Mouse (Mus musculus) thymus, adult 2 months (tissue): ENCODE measurements around the gene Arpc2. TPM values are rescaled to one million over a fixed set of nuclear protein-coding genes. Genes with fewer than 3 reads are reported as not detected.

Experiments
- DNase-seq: peaks from one replicate; pipeline ENCODE4 v3.0.0; 2021
- H3K27ac ChIP-seq: fragments of 200-500 bp; 2 replicates; pipeline ENCODE4 v1.5.1; 2012; ENCODE audit warnings: low read length, control low read depth; ENCODE audit not compliant: control insufficient read depth, insufficient read depth
- H3K27me3 ChIP-seq: fragments of 200-500 bp; 2 replicates; pipeline ENCODE4 v1.6.1; 2012; ENCODE audit warnings: mild to moderate bottlenecking, low read length, moderate library complexity, mixed read lengths; ENCODE audit not compliant: control insufficient read depth, insufficient read depth
- H3K36me3 ChIP-seq: fragments of 200-500 bp; 2 replicates; pipeline ENCODE4 v1.6.1; 2012; ENCODE audit warnings: mild to moderate bottlenecking, low read length, moderate library complexity; ENCODE audit not compliant: control insufficient read depth, insufficient read depth
- H3K4me1 ChIP-seq: fragments of 200-500 bp; replicated peaks from 2 replicates; pipeline ENCODE4 v1.6.1; 2012; ENCODE audit warnings: low read length; ENCODE audit not compliant: control insufficient read depth, insufficient read depth
- H3K4me3 ChIP-seq: fragments of 200-500 bp; 2 replicates; pipeline ENCODE4 v1.5.1; 2012; ENCODE audit warnings: mild to moderate bottlenecking, low read length, control low read depth, moderate library complexity; ENCODE audit not compliant: control insufficient read depth, insufficient read depth
- CTCF ChIP-seq: fragments of 200-500 bp; IDR thresholded peaks from 2 replicates; pipeline ENCODE4 v1.5.1; 2012; ENCODE audit warnings: mild to moderate bottlenecking, control low read depth, low read length, moderate library complexity, borderline replicate concordance; ENCODE audit not compliant: control insufficient read depth, poor library complexity, insufficient read depth; ENCODE audit errors: extremely low read depth
- POLR2A ChIP-seq: fragments of 200-500 bp; IDR thresholded peaks from 2 replicates; pipeline ENCODE4 v1.6.1; 2012; ENCODE audit warnings: mild to moderate bottlenecking, low read length, control low read depth, moderate library complexity; ENCODE audit not compliant: control insufficient read depth, poor library complexity, insufficient read depth; ENCODE audit errors: extremely low read depth
- WGBS: fragments of 180-500 bp; shearing (Covaris S2); methylation state at CpG from one replicate; pipeline ENCODE4 v1.1.7; 2018; 5-methylcytosine and 5-hydroxymethylcytosine counted together
- polyA plus RNA-seq: library from polyadenylated mRNA; depleted of rRNA; stranded (reverse); fragments of >200 nt; gene quantifications from 2 replicates; pipeline ENCODE4 v1.2.3, GENCODE M21; 2012

The Arpc2 gene
- polyA plus RNA-seq, 1 experiment: 263 TPM

DNA sequence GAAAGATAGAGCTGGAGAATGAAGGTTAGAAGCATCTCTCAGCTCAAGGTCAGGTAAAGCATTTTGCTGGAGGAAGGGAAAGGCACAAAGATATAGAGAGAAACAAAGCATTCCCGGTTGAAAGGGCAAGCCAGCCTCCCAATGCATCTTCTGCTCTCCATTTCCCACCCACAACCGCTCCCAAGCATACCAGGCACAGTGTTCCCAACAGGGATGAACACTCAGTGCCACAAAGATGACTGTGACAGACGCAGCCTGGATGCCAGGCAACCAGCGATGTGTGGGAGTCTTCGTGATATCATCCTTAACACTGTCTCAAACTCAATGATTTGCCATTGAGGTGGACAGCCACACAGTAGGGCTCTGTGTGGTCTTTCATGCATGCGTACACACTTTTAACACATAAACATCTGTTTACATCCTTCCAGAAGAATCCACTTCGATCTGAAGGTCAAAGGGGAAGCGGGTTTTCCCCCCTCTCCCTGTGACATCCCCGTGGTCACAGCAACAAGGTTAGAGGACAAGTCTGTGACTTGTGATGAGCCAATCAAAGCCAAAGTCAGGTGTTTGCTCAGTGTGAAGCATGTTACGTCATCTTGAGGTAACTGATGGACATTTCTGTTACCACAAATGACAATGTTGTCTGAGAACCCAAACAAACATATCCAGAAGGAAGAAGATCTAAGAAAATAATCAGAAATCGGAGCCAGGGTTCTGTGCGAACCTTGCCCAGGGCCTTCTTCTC lies 38.0 kb upstream of the Arpc2 start:
- WGBS: 86% methylated on average over 12 of the region's 12 CpGs

DNA sequence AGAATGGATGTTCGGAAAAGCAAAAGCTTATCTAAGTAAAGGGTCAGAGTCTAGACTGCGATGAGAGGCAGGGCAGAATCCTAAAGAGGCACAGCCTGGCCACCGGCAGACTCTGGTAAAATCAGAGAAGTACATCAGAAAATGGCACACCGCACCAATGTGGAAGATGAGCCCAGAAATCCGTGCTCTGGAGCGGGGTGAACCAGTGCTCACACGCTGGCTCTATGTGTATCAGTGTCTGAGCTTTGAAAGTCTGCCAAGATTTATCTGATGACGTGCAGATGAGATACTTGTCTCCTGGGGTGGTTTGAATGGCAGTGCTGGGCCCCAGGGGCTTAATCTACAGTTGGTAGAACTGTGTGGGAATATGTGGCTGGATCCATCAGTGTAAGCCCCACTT lies 36.8 kb upstream of the Arpc2 start:
- H3K27ac ChIP-seq: no peak overlapping the region
- H3K27me3 ChIP-seq: no peaks in the 10 kb centered on the region
- no peak overlapping the region for H3K4me3 ChIP-seq
- H3K36me3 ChIP-seq: no peaks in the 10 kb centered on the region
- DNase-seq: no peak
- 87% methylated on average over 8 of the region's 8 CpGs for WGBS
- TF ChIP-seq POLR2A (no peak), CTCF (no peak)
- H3K4me1 ChIP-seq: no peaks in the 10 kb centered on the region; the same call in 1 of the 2 replicates

More for the DNA sequence above, 38.0 kb upstream of the Arpc2 start:
- Histone ChIP-seq H3K27ac (no peak overlapping the region), H3K4me1 (no peaks in the 10 kb centered on the region; the same call in 1 of the 2 replicates), H3K36me3 (no peaks in the 10 kb centered on the region), H3K4me3 (no peak overlapping the region), H3K27me3 (no peaks in the 10 kb centered on the region)
- no peak for DNase-seq
- TF ChIP-seq POLR2A (no peak), CTCF (no peak)

DNA sequence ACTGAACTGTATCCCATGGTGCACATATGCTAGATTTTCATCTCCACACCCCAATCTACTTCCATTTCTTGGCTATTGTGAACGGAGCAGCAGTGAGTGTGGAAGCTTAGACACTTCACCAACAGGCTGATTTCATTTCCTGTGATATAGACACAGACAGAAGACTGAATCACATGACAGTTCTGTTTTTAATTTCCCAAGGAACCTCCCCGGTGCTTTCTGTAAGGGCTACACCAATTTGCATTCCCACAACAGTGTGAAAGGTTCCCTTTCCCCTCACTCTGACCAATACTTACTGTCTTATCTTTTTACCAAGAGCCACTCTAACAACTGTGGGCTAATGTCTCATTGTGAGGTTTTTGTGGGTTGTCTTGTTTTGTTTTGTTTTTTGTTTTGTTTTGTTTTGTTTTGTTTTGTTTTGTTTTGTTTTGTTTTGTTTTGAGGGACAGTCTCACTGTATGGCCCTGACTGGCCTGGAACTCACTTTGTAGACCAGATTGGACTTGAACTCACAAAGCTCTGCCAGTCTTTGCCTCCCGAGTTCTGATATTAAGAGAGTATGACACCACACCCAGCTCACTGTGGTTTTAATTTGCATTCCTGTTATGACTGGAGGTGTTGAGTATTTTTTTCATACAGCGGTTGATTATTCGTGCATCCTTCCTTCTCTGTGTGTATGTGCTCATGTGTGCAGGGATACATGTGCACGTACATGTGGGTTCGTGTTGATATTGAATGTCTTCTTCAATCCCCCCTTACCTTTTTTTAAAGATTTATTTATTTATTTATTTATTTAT lies 34.6 kb upstream of the Arpc2 start:
- TF ChIP-seq POLR2A: no peak
- no peak for TF ChIP-seq CTCF
- Histone ChIP-seq H3K4me3 (no peak overlapping the region), H3K36me3 (no peaks in the 10 kb centered on the region), H3K27me3 (no peaks in the 10 kb centered on the region), H3K27ac (no peak overlapping the region), H3K4me1 (no peaks in the 10 kb centered on the region)
- WGBS: 64% methylated on average over 7 of the region's 7 CpGs
- DNase-seq: no peak

DNA sequence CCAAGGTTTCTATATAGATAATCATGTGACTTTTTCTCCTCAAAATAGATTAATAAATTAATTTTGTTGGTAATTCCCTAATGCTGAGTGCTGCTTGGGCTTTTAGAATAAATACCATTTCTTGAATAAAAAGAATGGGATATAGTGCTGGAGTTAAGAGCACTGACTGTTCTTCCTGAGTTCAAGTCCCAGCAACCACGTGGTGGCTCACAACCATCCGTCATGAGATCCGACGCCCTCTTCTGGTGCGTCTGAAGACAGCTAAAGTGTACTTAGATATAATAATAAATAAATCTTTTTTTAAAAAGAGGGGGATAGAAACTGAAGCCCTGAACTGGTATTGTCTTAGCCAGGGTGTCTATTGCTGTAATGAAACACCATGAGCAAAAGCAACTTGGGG lies 32.4 kb upstream of the Arpc2 start:
- TF ChIP-seq CTCF (no peak), POLR2A (no peak)
- DNase-seq: no peak
- 72% methylated on average over 5 of the region's 5 CpGs for WGBS
- Histone ChIP-seq H3K4me3 (no peak overlapping the region), H3K27ac (no peak overlapping the region), H3K4me1 (no peaks in the 10 kb centered on the region), H3K36me3 (no peaks in the 10 kb centered on the region), H3K27me3 (no peaks in the 10 kb centered on the region)

DNA sequence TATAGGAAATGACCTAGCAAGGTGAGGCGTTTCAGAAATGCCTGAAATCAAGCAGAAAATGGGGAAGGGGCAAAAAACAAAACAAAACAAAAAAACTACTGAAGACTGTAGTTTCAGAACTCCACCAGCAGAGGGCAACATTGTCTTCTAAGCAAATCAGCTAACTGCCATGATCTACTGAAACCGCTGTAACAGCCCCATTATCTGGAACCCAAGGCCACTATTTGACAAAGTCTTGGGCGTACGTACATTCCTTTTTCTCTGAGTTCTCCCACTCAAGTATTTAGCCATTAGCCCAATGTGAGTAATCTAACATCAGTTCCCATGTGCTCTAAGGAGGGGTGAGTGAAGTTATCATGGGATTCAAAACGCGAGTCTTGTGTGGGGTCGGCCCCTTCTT lies 30.0 kb upstream of the Arpc2 start:
- Histone ChIP-seq H3K4me1 (no peaks in the 10 kb centered on the region), H3K27me3 (no peaks in the 10 kb centered on the region), H3K36me3 (no peaks in the 10 kb centered on the region), H3K4me3 (no peak overlapping the region), H3K27ac (no peak overlapping the region)
- DNase-seq: peak; percentile 42
- WGBS: 50% methylated on average over 7 of the region's 7 CpGs
- no peak for TF ChIP-seq CTCF
- TF ChIP-seq POLR2A: no peak

DNA sequence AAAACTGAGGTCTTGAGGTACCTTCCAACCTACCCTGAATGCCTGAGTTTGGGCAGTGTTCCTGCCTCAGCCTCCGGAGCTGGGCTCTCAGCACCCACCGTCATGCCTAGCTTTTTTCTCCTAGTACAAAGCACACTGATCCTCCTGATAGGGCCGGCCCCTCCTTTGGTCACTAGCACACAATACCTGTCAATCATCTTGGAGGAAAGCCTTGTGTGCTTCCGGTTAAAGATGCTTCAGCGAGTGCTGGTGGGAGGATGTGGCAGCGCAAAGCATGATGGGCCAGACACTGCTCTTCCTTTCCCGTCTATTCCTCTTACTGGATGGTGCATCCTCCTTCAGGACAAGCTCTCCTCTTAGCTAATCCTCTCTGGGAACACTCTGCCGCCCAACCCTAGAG lies 29.2 kb upstream of the Arpc2 start:
- no peak for DNase-seq
- Histone ChIP-seq H3K27ac (no peak overlapping the region), H3K27me3 (no peaks in the 10 kb centered on the region), H3K4me1 (no peaks in the 10 kb centered on the region), H3K4me3 (no peak overlapping the region), H3K36me3 (no peaks in the 10 kb centered on the region)
- 75% methylated on average over 8 of the region's 8 CpGs for WGBS
- TF ChIP-seq CTCF (no peak), POLR2A (no peak)

DNA sequence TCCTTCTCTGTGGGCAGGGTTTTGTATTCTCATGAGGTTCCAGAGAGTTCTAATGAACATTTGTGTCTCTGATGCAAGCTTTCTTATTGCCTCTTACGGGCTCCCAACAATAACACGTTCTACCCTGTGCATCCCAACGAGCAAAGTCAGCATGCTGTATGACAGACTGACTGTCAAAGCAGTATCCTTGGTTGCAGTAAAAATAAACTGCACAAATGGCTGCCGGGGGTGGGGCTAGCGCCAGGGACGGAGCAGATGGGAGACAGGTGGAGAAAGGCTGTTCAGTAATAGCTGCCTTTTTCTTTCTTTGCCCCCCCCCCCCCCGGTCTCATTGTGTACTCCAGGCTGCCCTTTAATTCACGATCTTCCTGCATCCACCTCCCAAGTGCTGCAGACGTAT lies 28.0 kb upstream of the Arpc2 start:
- no peak for DNase-seq
- no peak overlapping the region for H3K27ac ChIP-seq
- WGBS: 85% methylated on average over 9 of the region's 9 CpGs
- H3K4me1 ChIP-seq: no peaks in the 10 kb centered on the region
- H3K4me3 ChIP-seq: no peak overlapping the region
- no peaks in the 10 kb centered on the region for H3K27me3 ChIP-seq
- H3K36me3 ChIP-seq: no peaks in the 10 kb centered on the region
- TF ChIP-seq CTCF: no peak
- TF ChIP-seq POLR2A: no peak
